Mouse (Mus musculus) adipocyte (in vitro differentiated cells): ENCODE results near the gene Rfng.
A peak's percentile ranks its signal among the peaks of the same experiment; 100 is the strongest.
"Not testable (repeated sequence)": the region's sequence is repeated elsewhere in the genome, so short reads cannot be mapped to it uniquely, and the experiment has no call there.

Experiments used
- DNase-seq: peaks from one replicate; pipeline ENCODE4 v3.0.0-alpha.2; 2016; ENCODE audit warnings: low spot score

Gene Rfng

GRCm38 (mm10) chr11:120773463-120774190, 10.4 kb downstream of the Rfng start:
- no peak for DNase-seq

- no peak for DNase-seq
Measured at GRCm38 (mm10) chr11:120772749-120773148, 11.3 kb downstream of the Rfng start.

GRCm38 (mm10) chr11:120768206-120768605, 15.8 kb downstream of the Rfng start:
- peak; percentile 72 for DNase-seq

DNA sequence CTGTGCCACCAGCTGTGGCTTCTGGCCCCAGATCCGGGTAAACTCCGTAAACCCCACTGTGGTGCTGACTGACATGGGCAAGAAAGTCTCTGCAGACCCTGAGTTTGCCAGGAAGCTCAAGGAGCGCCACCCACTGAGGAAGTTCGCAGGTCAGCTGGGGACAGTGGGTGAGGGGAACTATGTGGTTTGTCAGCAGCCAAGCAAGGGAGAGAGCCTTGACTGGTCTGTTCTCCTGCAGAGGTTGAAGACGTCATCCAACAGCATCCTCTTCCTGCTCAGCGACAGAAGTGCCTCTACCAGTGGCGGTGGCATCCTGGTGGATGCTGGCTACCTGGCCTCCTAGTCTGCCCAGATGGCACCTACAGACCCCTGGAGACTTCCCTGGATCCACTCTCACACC, 17.0 kb downstream of the Rfng start:
- not testable (repeated sequence) for DNase-seq

GRCm38 (mm10) chr11:120763121-120763999, 20.6 kb downstream of the Rfng start:
- not testable (repeated sequence) for DNase-seq

DNA sequence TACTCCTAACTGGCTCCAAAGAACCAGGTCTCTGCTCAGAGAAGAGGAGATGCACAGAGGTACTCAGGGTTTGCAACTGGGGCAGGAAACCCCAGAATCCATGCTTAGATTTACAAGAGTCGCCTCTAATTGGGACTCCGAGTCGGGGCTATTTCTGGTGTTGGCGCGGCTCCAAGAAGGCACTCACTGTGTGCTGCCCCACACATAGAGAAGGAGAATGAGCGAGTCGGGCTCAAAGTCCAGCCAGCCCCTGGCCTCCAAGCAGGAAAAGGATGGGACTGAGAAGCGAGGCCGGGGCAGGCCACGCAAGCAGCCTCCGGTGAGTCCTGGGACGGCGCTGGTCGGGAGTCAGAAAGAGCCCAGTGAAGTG, 21.4 kb downstream of the Rfng start, which contains the start of gene Hmga1b:
Gene Hmga1b (plus strand): TSS at position 123 of the 370 bp plus-strand sequence.
- not testable (repeated sequence) for DNase-seq

DNA sequence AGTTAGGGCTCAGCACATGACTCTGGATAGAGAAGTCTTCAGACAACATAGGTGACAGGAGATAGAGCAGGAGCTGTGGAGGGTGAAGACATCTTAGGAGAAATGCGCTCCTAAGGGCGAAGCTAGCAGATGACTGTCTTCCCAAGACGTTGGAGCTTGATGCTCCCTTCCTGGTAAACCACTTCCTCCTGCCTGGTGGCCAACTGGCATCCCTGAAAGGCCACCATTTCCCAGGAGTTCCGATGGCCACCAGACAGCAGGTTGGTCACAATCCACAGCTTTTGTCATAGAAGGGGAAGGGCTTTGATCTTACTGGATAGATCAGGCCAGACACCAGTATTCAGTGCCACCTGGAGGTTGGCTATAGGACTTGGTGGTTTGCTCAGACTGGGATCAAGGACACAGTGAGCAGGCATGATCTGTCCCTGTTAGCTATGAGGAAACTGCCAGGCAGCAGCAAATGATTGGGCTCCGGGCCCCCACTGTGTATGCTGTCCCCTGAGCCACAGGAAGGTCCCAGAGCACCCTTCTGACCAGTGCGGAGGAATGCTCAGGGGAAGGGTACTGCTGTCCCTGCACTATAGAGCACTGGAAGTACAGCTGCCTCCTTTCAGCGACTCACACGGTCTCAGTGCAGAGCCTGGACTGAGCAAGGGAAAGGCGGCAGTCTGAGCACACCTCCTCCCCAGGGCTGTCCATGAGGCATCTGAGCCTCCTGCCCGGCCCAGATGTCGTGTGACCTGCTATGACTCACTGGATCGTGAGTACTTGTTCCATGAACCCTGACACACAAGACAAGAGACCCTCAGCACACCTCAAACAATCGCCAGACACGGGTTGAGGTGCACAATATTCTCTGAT, 22.0 kb downstream of the Rfng start:
- no peak for DNase-seq

GRCm38 (mm10) chr11:120760236-120760635, 23.8 kb downstream of the Rfng start:
- no peak for DNase-seq

GRCm38 (mm10) chr11:120751606-120752005, 32.4 kb downstream of the Rfng start:
- DNase-seq: no peak

DNA sequence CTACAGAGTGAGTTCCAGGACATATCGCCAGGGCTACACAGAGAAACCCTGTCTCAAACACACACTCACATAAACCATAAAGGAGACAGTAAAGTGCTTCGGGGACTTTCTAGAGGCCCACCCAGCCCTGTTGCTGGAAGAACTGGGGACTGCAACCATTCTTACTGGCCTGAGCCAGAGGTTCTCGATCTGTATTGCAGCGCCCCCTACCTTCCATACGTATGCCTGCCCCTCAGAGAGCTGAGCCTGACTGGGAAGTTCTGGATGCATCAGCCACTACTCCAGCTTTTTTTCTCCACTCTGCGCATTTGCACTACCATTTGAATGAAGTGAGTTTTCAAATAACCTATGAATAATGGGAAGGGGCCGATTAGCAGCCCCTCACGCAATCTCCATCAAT, 34.6 kb downstream of the Rfng start:
- DNase-seq: no peak

DNA sequence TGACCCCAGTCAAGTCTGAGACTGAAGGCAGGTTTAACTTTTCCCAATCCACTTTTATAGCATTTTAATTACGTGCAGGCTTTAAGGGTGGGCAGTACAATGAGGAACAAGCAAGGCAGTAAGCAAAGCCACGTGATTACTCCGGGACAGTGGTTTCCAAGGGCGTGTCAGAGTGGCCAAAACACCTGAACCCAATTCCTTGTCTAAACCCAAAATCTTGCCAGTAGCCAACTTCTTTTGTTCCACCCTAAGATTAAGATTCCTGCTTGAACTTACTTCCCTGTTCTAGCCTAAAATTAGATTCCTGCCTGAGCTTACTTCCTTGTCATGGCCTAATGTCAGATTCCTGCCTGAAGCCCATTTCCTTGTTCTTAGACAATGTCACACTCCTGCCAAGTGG, 36.0 kb downstream of the Rfng start:
- DNase-seq: no peak

DNA sequence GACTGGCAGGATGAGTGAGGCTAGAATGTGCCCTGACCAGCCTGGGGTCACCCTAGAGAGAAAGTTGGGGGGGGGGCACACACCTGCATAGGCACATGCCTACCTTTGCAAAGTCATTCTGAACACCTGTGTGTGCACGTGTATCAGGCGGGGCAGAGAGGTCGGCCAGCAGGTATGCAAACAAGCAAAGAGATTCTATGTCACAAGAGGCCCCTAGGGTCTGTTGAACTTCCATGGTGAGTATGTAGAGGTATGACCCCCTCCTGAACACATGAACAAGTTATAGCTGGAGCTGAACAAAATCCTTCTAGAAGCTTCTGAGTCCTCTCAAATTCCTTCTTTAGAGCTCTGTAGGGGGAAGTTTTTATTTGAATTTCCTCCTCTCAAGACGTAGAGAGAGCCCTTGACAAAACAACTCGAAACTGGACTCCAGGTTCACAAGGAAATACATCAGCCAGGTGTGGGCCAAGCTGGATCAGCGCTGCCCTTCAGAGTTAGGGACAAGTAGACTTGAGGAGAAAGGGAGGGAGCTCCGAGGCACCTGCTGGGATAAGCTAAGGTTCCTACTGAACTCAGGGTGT, 39.8 kb downstream of the Rfng start:
- DNase-seq: no peak

GRCm38 (mm10) chr11:120740981-120741380, 43.0 kb downstream of the Rfng start:
- no peak for DNase-seq

DNA sequence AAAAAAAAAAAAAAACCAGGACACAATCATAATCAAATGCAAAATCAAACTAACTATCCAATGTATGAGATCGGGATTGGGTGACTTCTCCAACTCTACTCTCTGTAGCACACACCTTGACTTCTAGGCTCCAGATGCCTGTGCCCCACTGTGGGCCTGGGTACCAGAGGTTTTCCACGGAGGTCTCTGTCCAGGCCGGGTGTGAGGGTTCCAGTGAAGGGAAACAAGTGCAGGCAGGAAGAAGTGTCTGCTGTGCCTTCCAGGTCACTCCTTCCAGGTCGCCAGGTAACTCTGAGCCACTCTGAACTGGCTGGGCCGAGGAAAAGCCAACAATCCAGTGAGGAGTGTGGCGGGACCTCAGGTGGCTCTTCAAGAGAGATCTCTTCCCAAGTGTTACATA, 47.6 kb downstream of the Rfng start:
- no peak for DNase-seq

DNA sequence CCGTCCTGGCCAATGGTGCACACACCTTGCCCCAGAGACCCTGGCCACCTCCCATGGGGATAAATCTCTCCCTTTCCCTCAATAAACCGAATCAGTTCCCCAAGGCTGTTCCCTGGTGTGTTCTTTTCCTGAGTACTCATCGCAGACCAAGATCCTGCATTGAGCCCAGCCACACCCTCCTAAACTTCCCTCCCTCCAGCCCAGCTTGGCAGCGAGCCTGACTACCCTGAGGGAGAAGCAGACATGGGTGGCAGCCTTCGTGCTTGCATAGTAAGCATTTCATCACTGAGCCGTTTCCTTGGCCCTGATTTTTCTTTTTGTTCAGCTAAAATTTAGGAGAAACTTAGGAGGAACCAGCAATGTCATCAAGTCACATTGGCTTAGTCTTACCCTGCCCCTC, 50.5 kb downstream of the Rfng start:
- DNase-seq: peak; percentile 84

DNA sequence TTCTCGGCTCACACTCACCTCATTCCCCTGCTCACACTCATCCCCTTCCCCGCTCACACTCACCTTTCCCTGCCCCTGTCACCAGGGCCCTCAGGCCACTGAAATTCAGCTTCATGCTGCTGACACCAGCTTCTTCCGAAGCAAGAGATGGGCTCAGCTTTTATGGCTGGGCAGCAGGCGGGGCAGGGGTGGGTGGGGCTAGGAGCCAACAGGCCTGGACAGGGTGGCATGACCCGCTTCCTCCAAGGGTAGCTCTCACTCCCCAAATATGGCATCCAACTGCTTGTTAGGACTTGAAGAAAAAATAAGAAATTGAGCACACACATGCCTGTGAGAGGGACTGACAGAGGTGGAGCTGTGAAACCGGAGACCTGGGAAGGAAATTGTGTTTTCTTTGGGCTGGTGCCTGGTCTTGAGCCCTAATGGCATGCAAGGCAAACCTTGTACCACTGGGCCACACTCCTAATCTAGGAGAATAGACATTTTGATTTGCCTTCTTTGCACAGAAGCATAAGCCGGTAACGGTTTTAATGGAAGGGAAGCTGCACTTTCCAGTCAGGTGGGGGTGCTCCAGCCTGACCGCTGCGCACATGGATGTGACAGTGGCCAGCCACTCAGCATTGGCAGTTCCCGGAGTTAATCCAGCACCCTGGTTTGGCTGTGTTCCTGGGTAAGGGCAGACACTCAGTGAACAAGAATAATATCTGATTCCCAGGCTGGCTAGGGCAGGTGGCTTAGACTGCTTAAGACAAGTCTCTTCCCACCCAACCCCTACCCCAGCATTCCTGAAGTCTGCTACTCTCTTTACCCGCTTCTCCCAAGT, 51.9 kb downstream of the Rfng start, which contains the start of gene Cbr2:
Gene Cbr2 (minus strand): TSS at position 257 of the 823 bp plus-strand sequence.
- peak; percentile 97 for DNase-seq

- no peak for DNase-seq
Measured at GRCm38 (mm10) chr11:120731395-120731794, 52.6 kb downstream of the Rfng start.
